Mouse (Mus musculus) liver, embryonic 14.5 days (tissue): ENCODE data around the gene Nme3. TPM values are rescaled to one million over a fixed set of nuclear protein-coding genes. Genes with fewer than 3 reads are reported as not detected.

ENCODE experiments used
- ATAC-seq: fragments of 200-750 bp; cut with Nextera tagmentation; 2 replicates; pipeline ENCODE4 v1.8.0; 2017; ENCODE audit warnings: moderate number of reproducible peaks, mild to moderate bottlenecking, moderate library complexity; ENCODE audit not compliant: insufficient read depth
- DNase-seq, 3 experiments: peaks; one replicate each; pipeline ENCODE4 v3.0.0-alpha.2; 2012 to 2013; ENCODE audit warnings: low read depth in 3 of 3, low spot score in 3 of 3
- H3K27ac ChIP-seq: fragments of 300-500 bp; sonication (generic); 2 replicates; pipeline ENCODE4 v1.5.1; 2014; ENCODE audit warnings: moderate library complexity, mild to moderate bottlenecking, control low read depth, inconsistent platforms
- H3K27me3 ChIP-seq: fragments of 300-500 bp; sonication (generic); 2 replicates; pipeline ENCODE4 v1.6.1; 2014; ENCODE audit warnings: mild to moderate bottlenecking, low read length, moderate library complexity; ENCODE audit not compliant: control insufficient read depth, insufficient read depth
- H3K36me3 ChIP-seq: fragments of 300-500 bp; sonication (generic); replicated peaks from 2 replicates; pipeline ENCODE4 v1.6.1; 2014; ENCODE audit warnings: low read depth; ENCODE audit not compliant: control insufficient read depth, insufficient read depth
- H3K4me1 ChIP-seq, 2 experiments: fragments of 200-500 bp in 1 of 2; fragments of 300-500 bp in 1 of 2; sonication (generic) in 1 of 2; replicated peaks; 2 replicates each; pipeline ENCODE4 v1.6.1; 2012 to 2014; ENCODE audit warnings: antibody characterized with exemption in 1 of 2, inconsistent platforms in 1 of 2, low read length in 1 of 2; ENCODE audit not compliant: control insufficient read depth in 2 of 2, insufficient read depth in 2 of 2
- H3K4me2 ChIP-seq: fragments of 300-500 bp; sonication (generic); 2 replicates; pipeline ENCODE4 v1.6.1; 2014; ENCODE audit warnings: low read depth, mild to moderate bottlenecking, control low read depth, moderate library complexity
- H3K4me3 ChIP-seq, 2 experiments: fragments of 200-500 bp in 1 of 2; fragments of 300-500 bp in 1 of 2; sonication (generic) in 1 of 2; 2 replicates each; pipeline ENCODE4 v1.5.1; 2012 to 2014; ENCODE audit warnings: low read depth in 2 of 2, low read length in 2 of 2, mild to moderate bottlenecking in 2 of 2, control low read depth in 1 of 2, inconsistent platforms in 1 of 2, moderate library complexity in 1 of 2; ENCODE audit not compliant: insufficient read depth in 1 of 2
- H3K9ac ChIP-seq: fragments of 300-500 bp; sonication (generic); replicated peaks from 2 replicates; pipeline ENCODE4 v1.6.1; 2014; ENCODE audit warnings: mild to moderate bottlenecking, control low read depth, moderate library complexity
- H3K9me3 ChIP-seq: fragments of 300-500 bp; sonication (generic); 2 replicates; pipeline ENCODE4 v1.6.1; 2016; ENCODE audit warnings: low read length, mixed read lengths; ENCODE audit not compliant: control insufficient read depth
- CTCF ChIP-seq: IDR thresholded peaks from 2 replicates; pipeline ENCODE4 v1.5.1; 2016; ENCODE audit warnings: antibody characterized with exemption, low read depth, control low read depth
- EP300 ChIP-seq: IDR thresholded peaks from 2 replicates; pipeline ENCODE4 v1.6.1; 2016; ENCODE audit warnings: antibody characterized with exemption, low read depth
- WGBS: fragments of 180-500 bp; shearing (Covaris S2); extraction: QIAGEN DNeasy Blood & Tissue Kit; methylation state at CpG from one replicate; pipeline ENCODE4 v1.1.7; 2014; ENCODE audit not compliant: insufficient replicate concordance; 5-methylcytosine and 5-hydroxymethylcytosine counted together
- polyA plus RNA-seq, 2 experiments: library from polyadenylated mRNA; depleted of rRNA in 1 of 2; stranded (reverse) in 1 of 2; unstranded in 1 of 2; fragments of >200 nt; fragmentation: Nextera tagmentation in 1 of 2; extraction: Ambion mirVana in 1 of 2; gene quantifications; 2 replicates each; pipeline versions ENCODE4 v1.2.1 to v1.2.3; 2012 to 2014

The Nme3 gene
- polyA plus RNA-seq, 2 experiments: 55.7 to 79.2 TPM

DNA sequence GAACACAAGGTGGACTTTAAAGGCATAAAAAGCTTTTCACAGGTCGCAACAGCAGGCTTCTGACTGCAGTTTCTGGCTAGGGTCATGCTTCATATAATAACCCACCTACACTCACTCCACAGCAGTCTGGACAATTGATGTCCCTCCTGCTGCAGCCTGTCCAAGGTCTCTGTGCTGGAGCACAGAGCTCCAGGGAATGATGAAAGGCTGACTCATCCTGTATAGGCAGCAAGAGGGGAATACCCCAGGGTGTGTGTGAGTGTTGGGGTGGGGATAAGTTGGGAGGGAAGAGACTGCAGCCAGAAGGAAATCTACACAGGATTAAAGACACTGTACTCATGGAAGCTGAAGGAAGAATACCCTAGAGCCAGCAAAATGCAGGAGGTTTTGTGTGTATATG is 33.2 kb downstream of the Nme3 start:
- H3K9ac ChIP-seq: no peak overlapping the region
- H3K9me3 ChIP-seq: no peaks in the 10 kb centered on the region
- WGBS: 93% methylated on average over 1 of the region's 1 CpGs
- no peak overlapping the region for H3K27ac ChIP-seq
- no peak for DNase-seq
- peaks cover 40% of the 10 kb centered on the region for H3K36me3 ChIP-seq
- no peaks in the 10 kb centered on the region for H3K27me3 ChIP-seq
- no peak overlapping the region for H3K4me3 ChIP-seq
- ATAC-seq: no peak
- peaks cover 6 to 11% of the 10 kb centered on the region in 2 experiments for H3K4me1 ChIP-seq
- H3K4me2 ChIP-seq: no peak overlapping the region
- TF ChIP-seq CTCF (no peak), EP300 (no peak)

DNA sequence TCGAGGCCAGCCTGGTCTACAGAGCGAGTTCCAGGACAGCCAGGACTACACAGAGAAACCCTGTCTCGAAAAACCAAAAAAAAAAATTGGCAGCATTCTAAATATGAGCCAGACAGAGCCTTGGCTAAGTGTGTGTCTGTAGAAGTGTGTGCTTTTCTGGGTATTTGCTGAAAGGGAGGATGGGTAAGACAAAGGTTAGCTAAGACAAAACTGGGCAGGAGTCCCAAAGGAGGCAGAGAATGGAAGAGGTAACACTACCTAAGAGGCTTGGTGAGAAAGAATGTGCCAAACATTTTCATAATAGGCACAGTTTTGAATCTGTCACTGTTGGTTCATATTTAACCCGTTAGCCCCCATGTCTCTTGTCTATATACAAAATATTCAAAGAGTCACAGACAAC is 36.1 kb downstream of the Nme3 start:
- 85% methylated on average over 4 of the region's 4 CpGs for WGBS
- no peak for DNase-seq

DNA sequence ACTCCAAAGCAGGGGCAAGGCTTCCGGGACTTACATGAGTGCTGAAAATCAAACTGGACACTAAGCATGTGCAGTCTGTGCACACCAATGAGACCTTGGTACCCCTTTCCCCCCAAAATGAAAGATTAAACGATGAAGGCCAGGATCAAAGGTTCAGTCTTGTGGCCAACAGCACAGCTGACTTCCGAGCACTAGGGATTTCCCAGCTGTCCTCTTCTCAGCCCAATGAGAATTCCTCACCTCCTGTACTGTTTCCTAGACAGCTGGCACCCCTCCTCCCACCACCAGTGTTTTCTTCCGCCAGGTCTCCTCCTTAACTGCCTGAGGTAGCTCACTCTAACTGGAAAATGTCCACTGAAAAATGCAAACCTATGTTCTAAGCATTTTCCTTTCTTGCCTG is 36.9 kb downstream of the Nme3 start:
- WGBS: 87% methylated on average over 4 of the region's 4 CpGs
- H3K9me3 ChIP-seq: no peaks in the 10 kb centered on the region

More for the DNA sequence above, 36.1 kb downstream of the Nme3 start:
- no peaks in the 10 kb centered on the region for H3K27me3 ChIP-seq
- no peak overlapping the region for H3K27ac ChIP-seq
- H3K9me3 ChIP-seq: no peaks in the 10 kb centered on the region
- no peak for TF ChIP-seq CTCF
- TF ChIP-seq EP300: no peak
- ATAC-seq: no peak
- peaks cover 13% of the 10 kb centered on the region for H3K36me3 ChIP-seq
- H3K4me1 ChIP-seq: peaks cover 23 to 24% of the 10 kb centered on the region in 2 experiments
- H3K9ac ChIP-seq: no peak overlapping the region
- no peak overlapping the region for H3K4me3 ChIP-seq
- no peak overlapping the region for H3K4me2 ChIP-seq

DNA sequence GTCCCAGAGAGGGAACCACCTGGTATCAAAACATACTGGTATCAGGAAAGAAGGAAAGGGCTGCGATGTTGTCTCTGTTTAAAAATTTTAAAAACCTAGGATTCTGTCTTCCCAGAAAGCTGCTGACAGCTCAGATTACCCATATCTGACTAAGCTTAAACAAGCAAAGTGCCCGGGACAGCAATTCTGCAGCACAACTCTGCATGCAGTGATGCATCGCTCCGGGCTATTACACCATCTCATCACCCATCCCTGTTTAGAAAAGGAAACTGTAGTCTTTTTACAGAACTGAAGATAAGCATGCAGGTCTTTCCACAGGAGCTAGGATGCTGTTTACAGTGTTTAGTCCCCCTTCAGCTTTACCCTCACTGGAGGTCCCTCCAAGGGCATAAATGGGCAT is 38.6 kb downstream of the Nme3 start:
- no peak for ATAC-seq
- H3K4me3 ChIP-seq: peak overlapping the region; percentile 66 to 97

More for the DNA sequence above, 36.9 kb downstream of the Nme3 start:
- Histone ChIP-seq H3K4me3 (no peak overlapping the region), H3K9ac (no peak overlapping the region), H3K36me3 (peaks cover 10% of the 10 kb centered on the region), H3K4me1 (peaks cover 24 to 25% of the 10 kb centered on the region in 2 experiments), H3K4me2 (peak overlapping the region; percentile 95; the same call in 1 of the 2 replicates), H3K27me3 (no peaks in the 10 kb centered on the region), H3K27ac (no peak overlapping the region)
- TF ChIP-seq EP300 (no peak), CTCF (no peak)
- DNase-seq (no peak), ATAC-seq (no peak)

DNA sequence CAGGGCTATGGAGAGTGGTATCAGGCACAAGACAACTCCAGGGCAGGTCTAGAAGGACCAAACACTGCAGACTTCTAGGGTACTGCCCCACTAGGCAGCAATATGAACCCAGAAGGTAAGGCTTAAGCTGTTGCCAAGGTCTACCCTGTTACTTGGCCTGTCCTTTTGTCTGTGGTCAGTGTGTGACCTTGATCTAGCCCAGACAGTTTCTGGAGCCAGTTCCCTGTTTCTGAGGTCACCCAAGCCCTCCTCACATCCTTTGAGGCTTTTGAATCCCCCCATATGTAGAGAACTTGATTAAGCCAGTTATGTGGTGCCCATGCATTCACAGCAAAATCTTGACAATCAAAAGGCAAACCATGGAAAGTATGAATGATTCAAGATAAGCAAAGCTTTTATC is 39.4 kb downstream of the Nme3 start:
- Histone ChIP-seq H3K36me3 (peaks cover 10% of the 10 kb centered on the region), H3K4me1 (peaks cover 24 to 25% of the 10 kb centered on the region in 2 experiments), H3K9me3 (no peaks in the 10 kb centered on the region), H3K4me3 (peak overlapping the region; percentile 66 to 97), H3K9ac (peak overlapping the region; percentile 96), H3K4me2 (peak overlapping the region; percentile 95), H3K27ac (peak overlapping the region; percentile 80), H3K27me3 (no peaks in the 10 kb centered on the region)
- DNase-seq (no peak), ATAC-seq (no peak)
- TF ChIP-seq EP300 (no peak), CTCF (no peak)

More for the DNA sequence above, 38.6 kb downstream of the Nme3 start:
- Histone ChIP-seq H3K9ac (no peak overlapping the region), H3K4me2 (peak overlapping the region; percentile 95), H3K27me3 (no peaks in the 10 kb centered on the region), H3K27ac (no peak overlapping the region), H3K36me3 (peaks cover 10% of the 10 kb centered on the region), H3K9me3 (no peaks in the 10 kb centered on the region), H3K4me1 (peaks cover 24 to 25% of the 10 kb centered on the region in 2 experiments)
- 68% methylated on average over 4 of the region's 4 CpGs for WGBS
- no peak for DNase-seq
- TF ChIP-seq CTCF (no peak), EP300 (no peak)
